Mouse (Mus musculus) kidney, adult 9 months (tissue): ENCODE measurements around the gene Ifi35.
"Not testable (repeated sequence)": the region's sequence is repeated elsewhere in the genome, so short reads cannot be mapped to it uniquely, and the experiment has no call there.

Experiments used
- DNase-seq: peaks from one replicate; pipeline ENCODE4 v3.0.0; 2022

The Ifi35 gene

DNA sequence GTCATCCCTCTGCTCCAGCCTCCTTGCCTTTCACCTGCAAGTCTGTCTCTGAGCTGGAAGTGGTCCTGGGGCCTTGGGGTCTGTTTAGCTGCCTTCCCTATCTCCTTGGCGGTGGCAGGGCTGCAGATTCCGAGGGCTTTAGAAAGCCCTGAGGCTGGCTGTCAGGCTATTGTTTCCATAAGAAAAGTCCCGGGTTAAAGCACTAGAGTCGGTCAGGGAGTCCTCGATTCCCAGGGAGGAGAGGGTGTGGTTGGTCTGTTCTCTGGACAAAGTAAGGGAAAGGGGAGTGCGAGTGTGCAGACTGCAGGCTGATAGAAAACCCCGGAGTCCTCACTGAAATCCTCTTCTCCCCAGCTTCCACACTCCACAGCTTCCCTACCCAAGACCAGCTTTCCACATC is 22.0 kb downstream of the Ifi35 start:
- DNase-seq, result no peak

DNA sequence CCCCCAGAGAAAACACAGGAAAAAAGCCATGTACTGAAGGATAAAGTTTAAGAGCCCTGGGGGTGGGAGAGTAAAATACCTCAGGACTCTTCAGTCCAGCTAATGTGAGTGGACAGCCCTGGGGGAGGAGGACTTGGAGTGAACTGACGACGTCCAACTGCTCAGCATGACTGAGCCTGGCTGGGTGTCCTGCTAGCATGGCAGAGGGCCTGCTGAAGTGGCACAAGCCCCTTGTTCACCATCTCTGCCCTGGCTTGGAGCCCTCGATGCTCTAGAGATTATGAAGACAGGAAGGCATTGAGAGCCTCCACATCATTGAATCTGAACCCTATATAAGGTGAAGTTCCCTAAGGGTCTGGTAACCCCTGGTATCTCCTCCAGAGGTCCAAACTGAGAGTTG is 23.7 kb downstream of the Ifi35 start:
- DNase-seq, result no peak

GRCm38 (mm10) chr11:101472336-101472735 is 24.1 kb downstream of the Ifi35 start:
- DNase-seq, result no peak

DNA sequence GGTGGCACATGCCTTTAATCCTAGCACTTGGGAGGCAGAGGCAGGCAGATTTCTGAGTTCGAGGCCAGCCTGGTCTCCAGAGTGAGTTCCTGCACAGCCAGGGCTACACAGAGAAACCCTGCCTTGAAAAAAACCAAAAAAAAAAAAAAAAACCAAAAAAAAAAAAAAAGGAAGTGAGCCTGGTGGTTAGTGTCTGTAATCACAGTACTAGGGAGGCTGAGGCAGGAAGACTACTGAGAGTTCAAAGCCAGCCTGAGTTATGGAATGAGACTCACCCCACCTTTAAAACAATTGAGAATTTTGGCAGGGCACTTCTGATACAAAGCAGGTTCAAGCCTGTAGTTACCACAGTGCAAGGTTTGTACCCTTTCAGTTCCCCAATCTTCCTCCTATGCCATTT is 25.5 kb downstream of the Ifi35 start:
- DNase-seq, result not testable (repeated sequence)

GRCm38 (mm10) chr11:101474298-101474697 is 26.1 kb downstream of the Ifi35 start:
- DNase-seq, result no peak

- peak; percentile 55 for DNase-seq
Observed at GRCm38 (mm10) chr11:101476361-101476760, 28.2 kb downstream of the Ifi35 start.

DNA sequence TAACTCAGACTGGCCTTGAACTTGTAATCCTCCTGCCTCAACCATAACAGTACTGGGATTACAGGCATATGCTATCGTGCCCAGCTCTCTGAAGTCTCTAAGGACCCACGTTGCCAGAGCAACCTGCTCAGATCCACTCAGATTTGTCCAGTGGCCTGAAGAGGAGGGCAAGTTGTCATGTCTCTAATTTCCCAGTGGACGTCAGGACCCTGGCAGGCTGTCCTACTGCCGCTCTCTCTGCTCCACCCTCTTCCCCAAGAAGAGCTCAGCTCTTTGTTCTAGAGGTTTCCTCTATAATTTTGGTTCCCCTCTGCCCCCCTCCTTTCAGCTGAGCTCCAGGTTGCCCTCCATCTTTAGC is 29.0 kb downstream of the Ifi35 start:
- no peak for DNase-seq

DNA sequence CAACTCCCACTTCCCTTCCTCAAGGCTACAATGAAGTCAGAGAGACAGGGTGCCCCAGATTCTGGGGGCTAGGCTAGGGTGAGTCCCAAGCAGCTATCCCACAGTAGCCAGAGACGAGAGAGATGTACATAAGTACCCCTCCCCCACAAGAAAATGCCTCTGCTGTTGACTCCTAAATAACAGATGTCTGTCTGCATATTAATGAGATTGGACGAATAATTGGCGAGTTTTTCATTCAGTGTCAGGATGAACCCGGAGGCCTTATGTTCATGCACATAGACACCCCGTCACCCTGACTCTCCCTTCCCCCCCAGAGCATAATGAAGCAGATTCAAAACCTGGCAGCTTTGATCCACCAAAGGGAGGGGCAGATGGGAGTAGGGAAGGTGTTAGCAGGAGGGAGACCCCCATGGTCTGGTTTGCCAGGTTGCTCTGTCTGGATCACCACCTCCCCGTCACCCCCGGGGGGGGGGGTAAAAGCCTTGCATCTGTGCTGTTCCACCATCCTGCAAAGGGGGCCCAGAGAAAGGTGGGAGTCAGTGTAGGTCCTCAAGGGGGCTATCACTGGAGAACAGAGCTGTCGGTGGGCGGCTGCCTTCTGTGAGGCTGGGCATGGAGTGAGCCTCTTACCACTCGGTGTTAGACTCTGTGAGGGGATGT is 29.5 kb downstream of the Ifi35 start:
- DNase-seq, result no peak

- no peak for DNase-seq
Observed at GRCm38 (mm10) chr11:101479171-101479635, 31.0 kb downstream of the Ifi35 start.

GRCm38 (mm10) chr11:101480912-101481311 is 32.7 kb downstream of the Ifi35 start:
- no peak for DNase-seq

DNA sequence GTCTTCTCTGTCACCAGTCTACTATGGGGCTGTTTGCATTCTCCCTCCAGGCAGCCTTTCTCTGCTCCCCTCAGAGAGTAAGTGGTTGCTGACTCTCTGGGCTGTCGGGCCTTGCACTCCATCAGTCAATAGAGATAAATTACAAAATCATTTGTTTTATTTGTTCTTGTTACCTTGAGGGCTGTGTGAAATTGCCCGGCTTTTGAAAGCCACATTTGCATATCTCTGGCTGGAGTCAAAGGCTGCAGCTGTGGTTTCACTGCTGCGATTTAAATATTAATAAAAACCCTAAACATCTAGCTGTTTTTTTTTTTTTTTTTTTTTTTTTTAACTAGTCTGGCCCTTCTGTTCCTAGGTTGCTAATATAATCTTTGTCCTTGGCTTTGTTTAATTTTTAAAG is 35.6 kb downstream of the Ifi35 start:
- no peak for DNase-seq

GRCm38 (mm10) chr11:101484245-101484644 is 36.0 kb downstream of the Ifi35 start:
- no peak for DNase-seq

DNA sequence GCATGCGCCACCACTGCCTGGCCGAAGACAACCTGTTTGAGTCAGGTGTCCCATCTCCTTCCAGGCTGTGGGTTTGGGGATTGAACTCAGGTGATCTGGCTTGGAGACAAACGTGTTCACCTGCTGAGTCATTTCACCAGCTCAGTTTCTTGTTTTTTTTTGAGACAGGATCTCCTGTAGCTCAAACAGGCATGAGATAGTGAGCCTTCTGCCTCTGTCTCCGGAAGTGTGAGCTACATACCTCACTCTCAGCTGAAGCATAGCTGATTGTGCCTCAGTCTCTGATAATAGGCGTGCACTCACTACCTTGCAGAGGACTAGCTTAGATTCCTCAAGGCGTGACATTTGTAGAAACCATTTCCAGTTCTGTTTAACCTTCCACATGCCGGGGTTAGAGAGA is 36.6 kb downstream of the Ifi35 start:
- DNase-seq, result no peak

GRCm38 (mm10) chr11:101485509-101486028 is 37.4 kb downstream of the Ifi35 start:
- DNase-seq, result no peak

DNA sequence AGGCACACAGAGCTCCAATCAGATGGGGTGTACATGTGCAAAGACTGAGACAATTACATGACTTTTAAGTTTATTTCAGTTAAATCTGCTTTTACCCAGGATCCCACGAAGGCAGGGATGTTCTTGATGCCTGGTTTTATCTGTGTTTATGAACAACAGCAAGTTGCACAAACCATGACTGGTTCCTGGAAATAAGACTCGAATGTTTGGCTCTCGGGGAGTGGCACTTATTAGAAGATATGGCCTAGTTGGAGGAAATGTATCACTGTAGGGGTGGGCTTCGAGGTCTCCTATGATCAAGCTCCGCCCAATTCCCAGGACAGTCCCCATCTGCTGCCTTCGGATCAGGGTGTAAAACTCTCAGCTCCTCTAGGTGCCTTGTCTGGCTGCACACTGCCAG is 37.9 kb downstream of the Ifi35 start:
- no peak for DNase-seq

GRCm38 (mm10) chr11:101506269-101506780 is 58.1 kb downstream of the Ifi35 start:
- DNase-seq, result no peak

GRCm38 (mm10) chr11:101507090-101507489 is 58.9 kb downstream of the Ifi35 start:
- no peak for DNase-seq
